Mouse (Mus musculus): ENCODE results near the gene BC049715. TPM values are rescaled to one million over a fixed set of nuclear protein-coding genes. Genes with fewer than 3 reads are reported as not detected.
"Not testable (repeated sequence)": the region's sequence is repeated elsewhere in the genome, so short reads cannot be mapped to it uniquely, and the experiment has no call there.

The BC049715 gene
- polyA plus RNA-seq, 1 experiment = 0.19 TPM

DNA sequence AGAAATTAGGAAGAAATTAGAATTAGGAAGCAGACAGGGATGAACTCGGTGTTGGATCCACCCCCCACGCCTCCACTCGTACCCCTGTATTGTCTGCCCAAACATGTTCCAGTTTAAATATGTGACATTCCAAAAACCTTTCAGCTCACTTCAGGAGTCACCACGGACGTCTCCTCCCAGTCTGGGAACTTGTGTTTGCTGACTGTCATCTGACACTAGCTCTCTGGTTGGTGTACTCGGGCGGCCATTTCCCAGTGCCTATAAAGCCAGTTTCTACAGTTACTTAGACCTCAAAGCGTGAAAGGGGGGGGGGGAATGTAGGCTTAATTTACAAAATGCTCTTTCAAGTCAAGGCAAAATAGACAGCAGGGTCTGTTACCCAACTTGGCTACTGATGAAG lies 54.3 kb downstream of the BC049715 start:
- WGBS = 72% methylated on average over 8 of the region's 8 CpGs
- no peak for DNase-seq (ENCODE audit: low read depth, low spot score)

DNA sequence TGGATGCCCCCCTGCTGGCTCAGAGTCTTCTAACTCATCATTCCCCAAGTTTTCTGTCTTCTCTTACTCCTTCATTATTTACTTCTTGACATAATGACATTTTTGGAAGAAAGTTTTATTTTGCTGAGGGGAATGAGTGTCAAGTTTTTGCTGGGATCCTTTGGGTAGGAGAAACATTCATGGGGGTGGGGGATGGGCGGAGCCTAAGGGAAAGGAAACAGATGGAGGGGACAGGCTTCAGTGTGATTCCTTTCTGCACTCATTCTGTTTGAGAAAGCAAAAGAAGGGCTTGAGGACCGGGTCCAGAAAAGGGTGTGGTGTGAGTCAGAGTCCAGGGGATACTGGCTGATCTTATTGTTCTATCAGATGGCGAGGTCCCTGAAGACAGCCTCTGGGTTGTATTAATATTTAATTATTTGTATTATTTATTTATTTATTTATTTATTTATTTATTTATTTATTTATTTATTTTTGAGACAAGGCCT lies 56.0 kb downstream of the BC049715 start:
- DNase-seq (ENCODE audit: low read depth, low spot score) = no peak
- WGBS = 57% methylated on average over 3 of the region's 3 CpGs

DNA sequence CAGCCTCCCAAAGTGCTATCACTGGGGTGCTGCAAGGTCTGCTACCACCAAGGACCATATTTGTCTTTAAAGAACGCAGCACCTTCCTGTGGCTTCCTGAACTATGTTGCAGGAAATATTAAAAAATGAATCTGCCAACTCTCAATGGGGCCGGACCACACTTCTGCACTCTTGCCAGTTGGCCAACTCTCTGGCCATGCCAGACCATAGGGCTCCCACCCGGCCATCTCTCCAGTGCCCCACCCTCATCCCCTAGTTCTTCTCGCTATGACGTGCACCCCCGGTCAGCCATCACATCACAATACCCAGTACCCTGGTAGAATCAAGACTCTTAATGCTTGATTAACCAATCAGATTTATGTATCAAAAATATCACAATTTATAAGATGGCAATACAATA lies 56.5 kb downstream of the BC049715 start:
- DNase-seq (ENCODE audit: low read depth, low spot score) = no peak
- 92% methylated on average over 6 of the region's 6 CpGs for WGBS

DNA sequence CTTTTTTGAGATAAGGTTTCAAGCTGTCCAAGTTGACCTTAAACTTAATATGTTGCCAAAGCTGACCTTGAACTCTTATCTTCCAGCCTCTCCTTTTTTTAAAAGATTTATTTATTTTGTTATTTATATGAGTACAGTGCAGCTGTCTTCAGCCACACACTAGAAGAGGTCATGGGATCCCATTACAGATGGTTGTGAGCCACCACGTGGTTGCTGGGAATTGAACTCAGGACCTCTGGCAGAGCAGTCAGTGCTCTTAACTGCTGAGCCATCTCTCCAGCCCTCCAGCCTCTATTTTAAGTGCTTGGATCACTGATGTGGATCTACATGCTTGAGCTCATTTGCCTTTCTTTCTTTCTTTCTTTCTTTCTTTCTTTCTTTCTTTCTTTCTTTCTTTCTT lies 57.3 kb downstream of the BC049715 start:
- 33% methylated on average over 1 of the region's 1 CpGs for WGBS
- DNase-seq (ENCODE audit: low read depth, low spot score) = not testable (repeated sequence)

DNA sequence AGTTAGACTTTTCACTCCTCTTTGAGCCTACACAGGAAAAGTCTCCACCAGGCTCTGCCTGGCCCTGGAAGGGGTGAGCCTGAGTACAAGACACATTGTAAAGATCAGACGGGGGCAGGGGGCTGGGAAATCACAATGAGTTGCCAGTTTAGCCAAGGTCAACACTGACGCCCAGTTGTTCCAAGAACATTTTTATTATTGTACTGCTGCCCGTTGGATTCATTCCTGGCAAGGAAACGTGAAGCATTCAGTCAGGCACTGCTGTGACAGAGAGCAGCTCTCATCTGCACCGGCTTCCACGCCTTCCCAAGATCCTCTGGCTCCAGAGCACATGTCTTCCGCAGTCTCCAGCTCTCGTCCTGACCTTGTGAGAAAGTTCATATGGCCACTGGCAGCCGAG lies 60.4 kb downstream of the BC049715 start:
- 15% methylated on average over 9 of the region's 9 CpGs for WGBS
- DNase-seq (ENCODE audit: low read depth, low spot score) = no peak

DNA sequence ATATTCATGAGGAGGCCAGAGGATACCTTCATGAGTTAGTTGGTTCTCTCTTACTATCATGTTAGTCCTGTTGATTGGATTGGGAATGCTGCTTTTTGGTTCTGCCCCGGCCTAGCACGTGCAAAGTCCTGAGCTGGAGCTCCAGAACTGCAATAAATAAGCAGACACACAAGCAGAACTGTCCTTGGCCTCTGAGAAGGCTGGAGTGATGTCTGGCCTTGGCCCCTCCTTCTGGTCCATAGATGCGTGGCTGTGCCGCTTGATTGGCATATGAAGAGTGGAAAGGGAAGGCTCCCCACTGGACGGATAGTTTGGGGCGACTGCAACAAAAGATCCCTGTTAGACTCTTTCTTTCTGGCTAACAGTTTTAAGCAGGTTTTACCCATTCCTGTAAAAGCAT lies 61.6 kb downstream of the BC049715 start:
- WGBS = 92% methylated on average over 6 of the region's 6 CpGs
- no peak for DNase-seq (ENCODE audit: low read depth, low spot score)

DNA sequence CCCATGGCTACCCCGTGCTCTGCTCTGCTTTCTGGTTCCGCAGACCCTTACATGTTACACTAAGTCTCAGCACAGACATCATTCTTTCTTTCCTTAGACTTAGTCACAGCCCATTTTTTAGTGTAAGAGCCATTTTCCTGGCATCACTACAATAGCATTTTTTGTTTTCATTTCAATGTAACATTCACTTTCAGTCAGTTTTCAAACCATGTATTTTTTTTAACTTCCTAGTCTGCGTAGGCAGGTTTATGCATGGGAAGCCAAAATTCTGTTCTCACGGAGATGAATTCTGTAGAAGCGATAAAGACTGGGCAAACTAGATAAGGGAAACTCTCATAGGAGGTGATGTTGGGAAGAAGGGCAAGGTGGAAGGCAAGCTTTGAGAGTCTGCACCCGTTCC lies 62.1 kb downstream of the BC049715 start:
- no peak for DNase-seq (ENCODE audit: low read depth, low spot score)
- 94% methylated on average over 6 of the region's 6 CpGs for WGBS

Other genes with a start within 250 kb of the BC049715 start
- 43.4 and 87.0 TPM in 2 replicates for gene Plbd1, start 165.7 kb upstream of the BC049715 start, polyA plus RNA-seq (2012; rRNA removed)
- gene Gucy2c, start 45.9 kb upstream of the BC049715 start, polyA plus RNA-seq (2012; rRNA removed) = 75.9 and 98.3 TPM in 2 replicates
- gene Hist4h4, start 23.2 kb upstream of the BC049715 start, polyA plus RNA-seq (2012; rRNA removed) = 2.2 and 2.6 TPM in 2 replicates
- gene H2afj, start 19.4 kb upstream of the BC049715 start, polyA plus RNA-seq (2012; rRNA removed) = 221 and 301 TPM in 2 replicates
- gene Wbp11, start 607 bp downstream of the BC049715 start, polyA plus RNA-seq (2012; rRNA removed) = 26.9 and 30.0 TPM in 2 replicates
- gene Smco3, start 7.8 kb downstream of the BC049715 start, polyA plus RNA-seq (2012; rRNA removed) = not detected in 2 replicates
- 0.60 and 0.64 TPM in 2 replicates for gene Art4, start 30.1 kb downstream of the BC049715 start, polyA plus RNA-seq (2012; rRNA removed)
- gene Mgp, start 48.2 kb downstream of the BC049715 start, polyA plus RNA-seq (2012; rRNA removed) = 209 and 260 TPM in 2 replicates
- gene Erp27, start 94.6 kb downstream of the BC049715 start, polyA plus RNA-seq (2012; rRNA removed) = 0.19 and 0.32 TPM in 2 replicates
- gene Pde6h, start 96.2 kb downstream of the BC049715 start, polyA plus RNA-seq (2012; rRNA removed) = 0.01 TPM in 1 of 2 replicates, not detected in the other
- 54.6 and 61.2 TPM in 2 replicates for gene Arhgdib, start 114.3 kb downstream of the BC049715 start, polyA plus RNA-seq (2012; rRNA removed)